Mouse (Mus musculus): Measurements from ENCODE around the gene Gm21497. TPM values are rescaled to one million over a fixed set of nuclear protein-coding genes. Genes with fewer than 3 reads are reported as not detected.
"Not testable (repeated sequence)": the region's sequence is repeated elsewhere in the genome, so short reads cannot be mapped to it uniquely, and the experiment has no call there.

The Gm21497 gene
- not detected in 2 replicates for polyA plus RNA-seq (2016; fragmentation: Nextera tagmentation; extraction: Ambion mirVana)

DNA sequence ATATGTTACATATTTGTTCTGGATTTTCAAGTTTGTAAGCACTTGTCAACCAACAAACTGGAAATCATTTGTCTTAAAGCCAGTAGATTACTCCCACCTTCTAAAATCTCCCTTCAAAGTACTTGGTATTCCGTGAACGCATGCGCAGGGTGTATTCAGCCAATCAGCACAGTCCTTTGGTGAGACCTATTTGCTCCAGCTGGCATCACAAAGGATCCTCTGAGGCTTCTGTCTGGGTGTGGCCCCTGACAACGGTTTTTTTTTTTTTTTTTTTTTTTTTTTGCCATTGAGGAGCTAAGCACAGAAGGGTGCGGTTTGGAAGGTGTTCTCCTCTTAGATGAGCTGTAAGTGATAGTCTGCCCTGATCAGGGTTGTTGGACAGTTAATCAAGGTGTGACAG, at the start of gene Gm21497:
Gm21497 (plus strand) TSS at position 301 of the 400 bp plus-strand sequence.
- H3K9me3 ChIP-seq; H3K4me3 ChIP-seq; H3K36me3 ChIP-seq; DNase-seq (ENCODE audit: low spot score); H3K27ac ChIP-seq; H3K4me1 ChIP-seq (replicated peaks); H3K27me3 ChIP-seq (ENCODE audit: insufficient read depth, poor library complexity, severe bottlenecking): not testable (repeated sequence)
- WGBS, result no CpG with 5 or more reads among the region's 5 CpGs
